Mouse (Mus musculus) lung, embryonic 15.5 days (tissue): ENCODE data around the gene Dcaf5. TPM values are rescaled to one million over a fixed set of nuclear protein-coding genes. Genes with fewer than 3 reads are reported as not detected.

ENCODE experiments used
- ATAC-seq: fragments of 200-750 bp; cut with Nextera tagmentation; 2 replicates; pipeline ENCODE4 v1.8.0; 2017; ENCODE audit warnings: moderate number of reproducible peaks, borderline replicate concordance; ENCODE audit not compliant: low FRiP score, low TSS enrichment; ENCODE audit errors: extremely low read depth
- H3K27ac ChIP-seq: fragments of 300-500 bp; sonication (generic); 2 replicates; pipeline ENCODE4 v1.5.1; 2015; ENCODE audit warnings: moderate library complexity, mild to moderate bottlenecking, inconsistent platforms
- H3K27me3 ChIP-seq: fragments of 300-500 bp; sonication (generic); 2 replicates; pipeline ENCODE4 v1.6.1; 2015; ENCODE audit warnings: inconsistent platforms
- H3K36me3 ChIP-seq: fragments of 300-500 bp; sonication (generic); 2 replicates; pipeline ENCODE4 v1.6.1; 2015; ENCODE audit warnings: inconsistent platforms
- H3K4me1 ChIP-seq: fragments of 300-500 bp; sonication (generic); 2 replicates; pipeline ENCODE4 v1.6.1; 2015; ENCODE audit warnings: inconsistent platforms
- H3K4me2 ChIP-seq: fragments of 300-500 bp; sonication (generic); 2 replicates; pipeline ENCODE4 v1.6.1; 2015; ENCODE audit warnings: inconsistent platforms, mild to moderate bottlenecking, moderate library complexity
- H3K4me3 ChIP-seq: fragments of 300-500 bp; sonication (generic); 2 replicates; pipeline ENCODE4 v1.5.1; 2015; ENCODE audit warnings: mild to moderate bottlenecking, inconsistent platforms
- H3K9ac ChIP-seq: fragments of 300-500 bp; sonication (generic); 2 replicates; pipeline ENCODE4 v1.6.1; 2015; ENCODE audit warnings: inconsistent platforms
- H3K9me3 ChIP-seq: fragments of 300-500 bp; sonication (generic); 2 replicates; pipeline ENCODE4 v1.6.1; 2016; ENCODE audit warnings: inconsistent platforms
- WGBS: fragments of 180-500 bp; shearing (Covaris S2); methylation state at CpG from one replicate; pipeline ENCODE4 v1.1.7; 2015; 5-methylcytosine and 5-hydroxymethylcytosine counted together
- polyA plus RNA-seq: library from polyadenylated mRNA; unstranded; fragments of >200 nt; fragmentation: Nextera tagmentation; extraction: Ambion mirVana; gene quantifications from 2 replicates; pipeline ENCODE4 v1.2.1, GENCODE M21; 2015

The Dcaf5 gene
- polyA plus RNA-seq, 1 experiment from 2014 or later: 11.3 TPM

- ATAC-seq: no peak
- Histone ChIP-seq H3K9me3 (no peaks in the 10 kb centered on the region), H3K9ac (no peak overlapping the region)
Observed at GRCm38 (mm10) chr12:80375721-80376120, 60.7 kb downstream of the Dcaf5 start.

GRCm38 (mm10) chr12:80374736-80375135 is 61.7 kb downstream of the Dcaf5 start:
- no peak overlapping the region for H3K27ac ChIP-seq
- WGBS: 87% methylated on average over 2 of the region's 2 CpGs
- H3K27me3 ChIP-seq: no peaks in the 10 kb centered on the region
- no peak for ATAC-seq
- H3K4me1 ChIP-seq: peaks cover 7% of the 10 kb centered on the region
- no peaks in the 10 kb centered on the region for H3K9me3 ChIP-seq
- no peak overlapping the region for H3K4me2 ChIP-seq
- H3K36me3 ChIP-seq: peaks cover 42% of the 10 kb centered on the region
- H3K4me3 ChIP-seq: no peak overlapping the region
- H3K9ac ChIP-seq: no peak overlapping the region

More at GRCm38 (mm10) chr12:80375721-80376120, 60.7 kb downstream of the Dcaf5 start:
- Histone ChIP-seq H3K27ac (no peak overlapping the region), H3K4me3 (no peak overlapping the region), H3K27me3 (no peaks in the 10 kb centered on the region), H3K4me2 (no peak overlapping the region), H3K36me3 (peaks cover 39% of the 10 kb centered on the region), H3K4me1 (peaks cover 15% of the 10 kb centered on the region)
- WGBS: 81% methylated on average over 4 of the region's 4 CpGs

- ATAC-seq: no peak
- Histone ChIP-seq H3K36me3 (peaks cover 37% of the 10 kb centered on the region), H3K27me3 (no peaks in the 10 kb centered on the region), H3K9ac (no peak overlapping the region), H3K9me3 (no peaks in the 10 kb centered on the region), H3K4me2 (no peak overlapping the region), H3K27ac (no peak overlapping the region), H3K4me1 (0 out of 2 replicates have a peak, but pooled peaks cover under 1% of the 10 kb centered on the region), H3K4me3 (no peak overlapping the region)
- WGBS: 92% methylated on average over 8 of the region's 8 CpGs
Observed at GRCm38 (mm10) chr12:80372946-80373345, 63.5 kb downstream of the Dcaf5 start.

GRCm38 (mm10) chr12:80367227-80367626 is 69.2 kb downstream of the Dcaf5 start:
- Histone ChIP-seq H3K36me3 (peaks cover 15% of the 10 kb centered on the region; the same call in 1 of the 2 replicates), H3K27ac (peak overlapping the region; percentile 83), H3K4me2 (no peak overlapping the region), H3K4me1 (peaks cover 31% of the 10 kb centered on the region), H3K9me3 (no peaks in the 10 kb centered on the region), H3K27me3 (no peaks in the 10 kb centered on the region), H3K4me3 (no peak overlapping the region), H3K9ac (no peak overlapping the region)
- 80% methylated on average over 4 of the region's 4 CpGs for WGBS
- ATAC-seq: no peak

- H3K4me3 ChIP-seq: peak overlapping the region; percentile 6; the same call in 1 of the 2 replicates
- peaks cover 15% of the 10 kb centered on the region for H3K36me3 ChIP-seq
- no peaks in the 10 kb centered on the region for H3K9me3 ChIP-seq
- WGBS: 9% methylated on average over 3 of the region's 3 CpGs
- H3K9ac ChIP-seq: no peak overlapping the region
- H3K27me3 ChIP-seq: no peaks in the 10 kb centered on the region
- ATAC-seq: peak; percentile 87
- H3K4me1 ChIP-seq: peaks cover 31% of the 10 kb centered on the region
- peak overlapping the region; percentile 32; the same call in 1 of the 2 replicates for H3K4me2 ChIP-seq
- H3K27ac ChIP-seq: peak overlapping the region; percentile 83
Observed at GRCm38 (mm10) chr12:80366004-80366480, 70.4 kb downstream of the Dcaf5 start.

- 69% methylated on average over 3 of the region's 3 CpGs for WGBS
- H3K9ac ChIP-seq: no peak overlapping the region
- H3K36me3 ChIP-seq: peaks cover 15% of the 10 kb centered on the region
- no peaks in the 10 kb centered on the region for H3K9me3 ChIP-seq
- H3K27me3 ChIP-seq: no peaks in the 10 kb centered on the region
- peaks cover 35% of the 10 kb centered on the region for H3K4me1 ChIP-seq
- no peak overlapping the region for H3K4me2 ChIP-seq
- no peak overlapping the region for H3K4me3 ChIP-seq
- H3K27ac ChIP-seq: peak overlapping the region; percentile 83
- ATAC-seq: no peak
Observed at GRCm38 (mm10) chr12:80365345-80365744, 71.1 kb downstream of the Dcaf5 start.

GRCm38 (mm10) chr12:80361655-80362054 is 74.7 kb downstream of the Dcaf5 start:
- Histone ChIP-seq H3K4me3 (no peak overlapping the region), H3K27me3 (no peaks in the 10 kb centered on the region), H3K4me1 (peaks cover 23% of the 10 kb centered on the region), H3K9ac (no peak overlapping the region), H3K9me3 (no peaks in the 10 kb centered on the region), H3K36me3 (peaks cover 12% of the 10 kb centered on the region), H3K27ac (no peak overlapping the region), H3K4me2 (no peak overlapping the region)
- no peak for ATAC-seq
- 71% methylated on average over 1 of the region's 1 CpGs for WGBS

GRCm38 (mm10) chr12:80360321-80360720 is 76.1 kb downstream of the Dcaf5 start:
- peaks cover 17% of the 10 kb centered on the region for H3K36me3 ChIP-seq
- peaks cover 10% of the 10 kb centered on the region for H3K4me1 ChIP-seq
- H3K9ac ChIP-seq: no peak overlapping the region
- no peaks in the 10 kb centered on the region for H3K27me3 ChIP-seq
- no peak overlapping the region for H3K4me2 ChIP-seq
- 0 out of 2 replicates have a peak overlapping the region, but pooled peaks have one; percentile 29 for H3K27ac ChIP-seq
- H3K4me3 ChIP-seq: no peak overlapping the region
- peak; percentile 76 for ATAC-seq
- 31% methylated on average over 5 of the region's 5 CpGs for WGBS
- H3K9me3 ChIP-seq: no peaks in the 10 kb centered on the region

- Histone ChIP-seq H3K4me3 (no peak overlapping the region), H3K27me3 (no peaks in the 10 kb centered on the region), H3K27ac (peak overlapping the region; percentile 61), H3K36me3 (peaks cover 7% of the 10 kb centered on the region), H3K9ac (no peak overlapping the region), H3K9me3 (no peaks in the 10 kb centered on the region), H3K4me2 (no peak overlapping the region), H3K4me1 (peaks cover 15% of the 10 kb centered on the region)
- WGBS: 33% methylated on average over 6 of the region's 6 CpGs
- peak; percentile 64; the same call in 1 of the 2 replicates for ATAC-seq
Observed at GRCm38 (mm10) chr12:80344777-80345231, 91.6 kb downstream of the Dcaf5 start.

- Histone ChIP-seq H3K27me3 (no peaks in the 10 kb centered on the region), H3K36me3 (peaks cover 34% of the 10 kb centered on the region), H3K9ac (no peak overlapping the region), H3K4me2 (no peak overlapping the region), H3K4me1 (peaks cover 19% of the 10 kb centered on the region), H3K9me3 (no peaks in the 10 kb centered on the region), H3K27ac (no peak overlapping the region), H3K4me3 (no peak overlapping the region)
- 87% methylated on average over 2 of the region's 2 CpGs for WGBS
- no peak for ATAC-seq
Observed at GRCm38 (mm10) chr12:80340936-80341335, 95.5 kb downstream of the Dcaf5 start.

- 62% methylated on average over 4 of the region's 4 CpGs for WGBS
- Histone ChIP-seq H3K9ac (no peak overlapping the region), H3K4me3 (no peak overlapping the region), H3K4me1 (0 out of 2 replicates have a peak, but pooled peaks cover 4% of the 10 kb centered on the region), H3K9me3 (no peaks in the 10 kb centered on the region), H3K27ac (no peak overlapping the region), H3K36me3 (peaks cover 29% of the 10 kb centered on the region), H3K27me3 (no peaks in the 10 kb centered on the region), H3K4me2 (no peak overlapping the region)
- no peak for ATAC-seq
Observed at GRCm38 (mm10) chr12:80334162-80334561, 102.2 kb downstream of the Dcaf5 start.

GRCm38 (mm10) chr12:80331634-80332033 is 104.8 kb downstream of the Dcaf5 start:
- H3K4me1 ChIP-seq: no peaks in the 10 kb centered on the region
- WGBS: 25% methylated on average over 2 of the region's 2 CpGs
- 0 out of 2 replicates have a peak, but pooled peaks cover 10% of the 10 kb centered on the region for H3K36me3 ChIP-seq
- no peak for ATAC-seq
- H3K4me2 ChIP-seq: no peak overlapping the region
- H3K4me3 ChIP-seq: no peak overlapping the region
- H3K27me3 ChIP-seq: no peaks in the 10 kb centered on the region
- no peak overlapping the region for H3K27ac ChIP-seq
- H3K9ac ChIP-seq: no peak overlapping the region
- H3K9me3 ChIP-seq: no peaks in the 10 kb centered on the region
